Mouse (Mus musculus) fat pad, adult 2 months (tissue): ENCODE measurements at regions not wholly inside any gene's neighbourhood (a gene's known extent, or its start where the extent isn't known, plus 50 kb on each side); places are given as distances from the start of the nearest gene placed in this dataset.

Experiments
- DNase-seq: peaks from one replicate; pipeline ENCODE4 v3.0.0-alpha.2; 2011; ENCODE audit warnings: low read depth, low spot score; ENCODE audit errors: extremely low read depth

GRCm38 (mm10) chr2:52804106-52804825, 53.4 kb upstream of the Fmnl2 start:
- peak; percentile 46 for DNase-seq

GRCm38 (mm10) chr2:52804826-52805149, 52.9 kb upstream of the Fmnl2 start:
- peak; percentile 76 for DNase-seq

- no peak for DNase-seq
Observed at GRCm38 (mm10) chr2:52807826-52808225, 49.8 kb upstream of the Fmnl2 start.
